Mouse (Mus musculus) liver, embryonic 14.5 days (tissue): ENCODE measurements at regions not wholly inside any gene's neighbourhood (a gene's known extent, or its start where the extent isn't known, plus 50 kb on each side); places are given as distances from the start of the nearest gene placed in this dataset.
"Not testable (repeated sequence)": the region's sequence is repeated elsewhere in the genome, so short reads cannot be mapped to it uniquely, and the experiment has no call there.

ENCODE experiments used
- ATAC-seq: fragments of 200-750 bp; cut with Nextera tagmentation; 2 replicates; pipeline ENCODE4 v1.8.0; 2017; ENCODE audit warnings: moderate number of reproducible peaks, mild to moderate bottlenecking, moderate library complexity; ENCODE audit not compliant: insufficient read depth
- DNase-seq, 3 experiments: peaks; one replicate each; pipeline ENCODE4 v3.0.0-alpha.2; 2012 to 2013; ENCODE audit warnings: low read depth in 3 of 3, low spot score in 3 of 3
- H3K27ac ChIP-seq: fragments of 300-500 bp; sonication (generic); 2 replicates; pipeline ENCODE4 v1.5.1; 2014; ENCODE audit warnings: moderate library complexity, mild to moderate bottlenecking, control low read depth, inconsistent platforms
- H3K27me3 ChIP-seq: fragments of 300-500 bp; sonication (generic); 2 replicates; pipeline ENCODE4 v1.6.1; 2014; ENCODE audit warnings: mild to moderate bottlenecking, low read length, moderate library complexity; ENCODE audit not compliant: control insufficient read depth, insufficient read depth
- H3K36me3 ChIP-seq: fragments of 300-500 bp; sonication (generic); replicated peaks from 2 replicates; pipeline ENCODE4 v1.6.1; 2014; ENCODE audit warnings: low read depth; ENCODE audit not compliant: control insufficient read depth, insufficient read depth
- H3K4me1 ChIP-seq, 2 experiments: fragments of 200-500 bp in 1 of 2; fragments of 300-500 bp in 1 of 2; sonication (generic) in 1 of 2; replicated peaks; 2 replicates each; pipeline ENCODE4 v1.6.1; 2012 to 2014; ENCODE audit warnings: antibody characterized with exemption in 1 of 2, inconsistent platforms in 1 of 2, low read length in 1 of 2; ENCODE audit not compliant: control insufficient read depth in 2 of 2, insufficient read depth in 2 of 2
- H3K4me2 ChIP-seq: fragments of 300-500 bp; sonication (generic); 2 replicates; pipeline ENCODE4 v1.6.1; 2014; ENCODE audit warnings: low read depth, mild to moderate bottlenecking, control low read depth, moderate library complexity
- H3K4me3 ChIP-seq, 2 experiments: fragments of 200-500 bp in 1 of 2; fragments of 300-500 bp in 1 of 2; sonication (generic) in 1 of 2; 2 replicates each; pipeline ENCODE4 v1.5.1; 2012 to 2014; ENCODE audit warnings: low read depth in 2 of 2, low read length in 2 of 2, mild to moderate bottlenecking in 2 of 2, control low read depth in 1 of 2, inconsistent platforms in 1 of 2, moderate library complexity in 1 of 2; ENCODE audit not compliant: insufficient read depth in 1 of 2
- H3K9ac ChIP-seq: fragments of 300-500 bp; sonication (generic); replicated peaks from 2 replicates; pipeline ENCODE4 v1.6.1; 2014; ENCODE audit warnings: mild to moderate bottlenecking, control low read depth, moderate library complexity
- H3K9me3 ChIP-seq: fragments of 300-500 bp; sonication (generic); 2 replicates; pipeline ENCODE4 v1.6.1; 2016; ENCODE audit warnings: low read length, mixed read lengths; ENCODE audit not compliant: control insufficient read depth
- CTCF ChIP-seq: IDR thresholded peaks from 2 replicates; pipeline ENCODE4 v1.5.1; 2016; ENCODE audit warnings: antibody characterized with exemption, low read depth, control low read depth
- EP300 ChIP-seq: IDR thresholded peaks from 2 replicates; pipeline ENCODE4 v1.6.1; 2016; ENCODE audit warnings: antibody characterized with exemption, low read depth
- WGBS: fragments of 180-500 bp; shearing (Covaris S2); extraction: QIAGEN DNeasy Blood & Tissue Kit; methylation state at CpG from one replicate; pipeline ENCODE4 v1.1.7; 2014; ENCODE audit not compliant: insufficient replicate concordance; 5-methylcytosine and 5-hydroxymethylcytosine counted together

- H3K36me3 ChIP-seq, result no peaks in the 10 kb centered on the region
- no peak for DNase-seq
- H3K9ac ChIP-seq, result no peak overlapping the region
- no peak overlapping the region for H3K4me3 ChIP-seq
- H3K27me3 ChIP-seq, result no peaks in the 10 kb centered on the region
- no peak for TF ChIP-seq CTCF
- no peak for TF ChIP-seq EP300
- 66% methylated on average over 3 of the region's 3 CpGs for WGBS
- no peaks in the 10 kb centered on the region for H3K9me3 ChIP-seq
- H3K4me1 ChIP-seq, result no peaks in the 10 kb centered on the region
- no peak overlapping the region for H3K27ac ChIP-seq
- no peak overlapping the region for H3K4me2 ChIP-seq
- no peak for ATAC-seq
Measured at GRCm38 (mm10) chr11:26721173-26721572, 127.4 kb upstream of the Vrk2 start.

GRCm38 (mm10) chr11:26711237-26711636 lies 117.4 kb upstream of the Vrk2 start:
- 36% methylated on average over 2 of the region's 2 CpGs for WGBS
- not testable (repeated sequence) for ATAC-seq, H3K27me3 ChIP-seq, H3K27ac ChIP-seq, H3K36me3 ChIP-seq, H3K4me2 ChIP-seq, H3K9ac ChIP-seq, H3K4me1 ChIP-seq, H3K9me3 ChIP-seq, DNase-seq, H3K4me3 ChIP-seq

- H3K27me3 ChIP-seq, result no peaks in the 10 kb centered on the region
- no peaks in the 10 kb centered on the region for H3K9me3 ChIP-seq
- H3K27ac ChIP-seq, result no peak overlapping the region
- H3K36me3 ChIP-seq, result no peaks in the 10 kb centered on the region
- WGBS, result 24% methylated on average over 2 of the region's 2 CpGs
- no peak overlapping the region for H3K4me2 ChIP-seq
- TF ChIP-seq EP300 (no peak), CTCF (no peak)
- no peak for ATAC-seq
- no peaks in the 10 kb centered on the region for H3K4me1 ChIP-seq
- no peak overlapping the region for H3K4me3 ChIP-seq
- no peak overlapping the region for H3K9ac ChIP-seq
- no peak for DNase-seq
Measured at GRCm38 (mm10) chr11:26708636-26709035, 114.8 kb upstream of the Vrk2 start.

- no peaks in the 10 kb centered on the region for H3K9me3 ChIP-seq
Measured at GRCm38 (mm10) chr11:26683850-26684249, 90.1 kb upstream of the Vrk2 start.

GRCm38 (mm10) chr11:26667251-26667650 lies 73.5 kb upstream of the Vrk2 start:
- TF ChIP-seq EP300, result no peak
- no peak for TF ChIP-seq CTCF
- H3K36me3 ChIP-seq, result no peaks in the 10 kb centered on the region
- DNase-seq, result no peak
- no peaks in the 10 kb centered on the region for H3K9me3 ChIP-seq
- WGBS, result 67% methylated on average over 2 of the region's 2 CpGs
- no peaks in the 10 kb centered on the region for H3K4me1 ChIP-seq
- no peak for ATAC-seq
- no peak overlapping the region for H3K4me3 ChIP-seq
- H3K4me2 ChIP-seq, result no peak overlapping the region
- no peak overlapping the region for H3K27ac ChIP-seq
- H3K27me3 ChIP-seq, result no peaks in the 10 kb centered on the region
- H3K9ac ChIP-seq, result no peak overlapping the region

More at GRCm38 (mm10) chr11:26683850-26684249, 90.1 kb upstream of the Vrk2 start:
- Histone ChIP-seq H3K4me1 (no peaks in the 10 kb centered on the region), H3K27me3 (no peaks in the 10 kb centered on the region), H3K4me3 (no peak overlapping the region), H3K4me2 (no peak overlapping the region), H3K9ac (no peak overlapping the region), H3K36me3 (no peaks in the 10 kb centered on the region), H3K27ac (no peak overlapping the region)
- ATAC-seq (no peak), DNase-seq (no peak)
- TF ChIP-seq CTCF (no peak), EP300 (no peak)

- Histone ChIP-seq H3K9me3 (no peaks in the 10 kb centered on the region), H3K9ac (no peak overlapping the region), H3K27me3 (no peaks in the 10 kb centered on the region), H3K4me2 (no peak overlapping the region), H3K4me1 (no peaks in the 10 kb centered on the region), H3K27ac (no peak overlapping the region), H3K4me3 (no peak overlapping the region), H3K36me3 (no peaks in the 10 kb centered on the region)
- ATAC-seq (no peak), DNase-seq (no peak)
- TF ChIP-seq EP300 (no peak), CTCF (no peak)
Measured at GRCm38 (mm10) chr11:26660878-26661277, 67.1 kb upstream of the Vrk2 start.

- H3K4me3 ChIP-seq, H3K36me3 ChIP-seq, H3K9ac ChIP-seq, H3K4me1 ChIP-seq, H3K27ac ChIP-seq, H3K9me3 ChIP-seq, DNase-seq, H3K4me2 ChIP-seq, H3K27me3 ChIP-seq, ATAC-seq: not testable (repeated sequence)
Measured at GRCm38 (mm10) chr11:26649165-26649564, 55.4 kb upstream of the Vrk2 start.
